Mouse (Mus musculus) embryonic facial prominence, embryonic 15.5 days (tissue): ENCODE data around the gene Sema6b. TPM values are rescaled to one million over a fixed set of nuclear protein-coding genes. Genes with fewer than 3 reads are reported as not detected.

Experiments used
- ATAC-seq: fragments of 200-750 bp; cut with Nextera tagmentation; 2 replicates; pipeline ENCODE4 v1.8.0; 2017; ENCODE audit warnings: low read depth, moderate TSS enrichment; ENCODE audit not compliant: insufficient number of reproducible peaks, low FRiP score, low TSS enrichment
- H3K27ac ChIP-seq: fragments of 300-500 bp; sonication (generic); replicated peaks from 2 replicates; pipeline ENCODE4 v1.5.1; 2015; ENCODE audit warnings: mild to moderate bottlenecking, inconsistent platforms
- H3K27me3 ChIP-seq: fragments of 300-500 bp; sonication (generic); 2 replicates; pipeline ENCODE4 v1.6.1; 2015; ENCODE audit warnings: inconsistent platforms
- H3K36me3 ChIP-seq: fragments of 300-500 bp; sonication (generic); 2 replicates; pipeline ENCODE4 v1.6.1; 2015; ENCODE audit warnings: mild to moderate bottlenecking, inconsistent platforms
- H3K4me1 ChIP-seq: fragments of 300-500 bp; sonication (generic); 2 replicates; pipeline ENCODE4 v1.6.1; 2015; ENCODE audit warnings: inconsistent platforms
- H3K4me2 ChIP-seq: fragments of 300-500 bp; sonication (generic); replicated peaks from 2 replicates; pipeline ENCODE4 v1.6.1; 2015; ENCODE audit warnings: mild to moderate bottlenecking, inconsistent platforms
- H3K4me3 ChIP-seq: fragments of 300-500 bp; sonication (generic); replicated peaks from 2 replicates; pipeline ENCODE4 v1.5.1; 2015; ENCODE audit warnings: mild to moderate bottlenecking, inconsistent platforms
- H3K9ac ChIP-seq: fragments of 300-500 bp; sonication (generic); 2 replicates; pipeline ENCODE4 v1.6.1; 2015; ENCODE audit warnings: inconsistent platforms
- H3K9me3 ChIP-seq: fragments of 300-500 bp; sonication (generic); replicated peaks from 2 replicates; pipeline ENCODE4 v1.6.1; 2016; ENCODE audit warnings: inconsistent platforms
- WGBS: fragments of 180-500 bp; shearing (Covaris S2); methylation state at CpG from one replicate; pipeline ENCODE4 v1.1.7; 2015; 5-methylcytosine and 5-hydroxymethylcytosine counted together
- polyA plus RNA-seq: library from polyadenylated mRNA; unstranded; fragments of >200 nt; fragmentation: Nextera tagmentation; extraction: Ambion mirVana; gene quantifications from 2 replicates; pipeline ENCODE4 v1.2.1, GENCODE M21; 2015

The Sema6b gene
- polyA plus RNA-seq, 1 experiment from 2014 or later = 4.2 TPM

DNA sequence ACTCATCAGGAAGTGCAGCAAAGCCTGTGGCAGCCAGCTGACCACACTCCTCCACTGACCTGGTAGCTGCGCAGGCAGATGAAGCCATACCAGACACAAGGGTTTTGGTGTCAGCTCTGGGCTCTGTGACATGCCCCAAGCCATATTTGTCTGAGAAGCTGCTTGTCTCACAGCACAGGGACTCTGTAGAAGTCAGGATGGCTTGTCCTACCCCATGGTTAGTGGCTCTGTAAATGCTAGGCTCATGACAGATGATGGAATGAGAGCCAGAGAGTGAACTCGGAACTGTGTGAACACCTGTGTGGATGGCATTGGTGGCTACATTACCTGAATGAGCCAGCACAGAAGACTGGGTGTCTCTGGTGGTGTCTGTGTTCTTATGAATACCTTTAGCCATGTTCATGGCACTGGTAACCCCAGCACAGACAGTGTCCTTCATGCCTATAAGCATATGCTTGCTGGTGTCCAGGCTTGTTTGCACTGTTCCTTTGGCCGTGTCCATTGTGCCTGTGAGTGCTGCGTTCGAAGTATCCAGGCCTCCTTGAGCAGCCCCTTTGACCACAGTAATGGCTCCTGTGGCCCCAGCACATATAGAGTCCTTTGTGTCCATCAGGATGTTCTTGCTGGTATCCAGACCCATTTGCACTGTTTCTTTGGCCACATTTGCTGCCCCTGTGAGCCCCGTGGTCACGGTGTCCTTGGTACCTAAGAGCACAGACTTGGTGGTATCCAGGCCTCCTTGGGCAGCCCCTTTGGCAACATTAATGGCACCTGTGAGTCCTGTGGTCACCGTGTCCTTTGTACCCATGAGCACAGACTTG is 36.5 kb downstream of the Sema6b start:
- Histone ChIP-seq H3K4me2 (no peak overlapping the region), H3K4me3 (no peak overlapping the region), H3K27me3 (no peaks in the 10 kb centered on the region), H3K9me3 (no peaks in the 10 kb centered on the region), H3K27ac (no peak overlapping the region), H3K9ac (no peak overlapping the region), H3K4me1 (no peaks in the 10 kb centered on the region), H3K36me3 (peaks cover 49% of the 10 kb centered on the region)
- WGBS = 93% methylated on average over 8 of the region's 8 CpGs
- no peak for ATAC-seq

DNA sequence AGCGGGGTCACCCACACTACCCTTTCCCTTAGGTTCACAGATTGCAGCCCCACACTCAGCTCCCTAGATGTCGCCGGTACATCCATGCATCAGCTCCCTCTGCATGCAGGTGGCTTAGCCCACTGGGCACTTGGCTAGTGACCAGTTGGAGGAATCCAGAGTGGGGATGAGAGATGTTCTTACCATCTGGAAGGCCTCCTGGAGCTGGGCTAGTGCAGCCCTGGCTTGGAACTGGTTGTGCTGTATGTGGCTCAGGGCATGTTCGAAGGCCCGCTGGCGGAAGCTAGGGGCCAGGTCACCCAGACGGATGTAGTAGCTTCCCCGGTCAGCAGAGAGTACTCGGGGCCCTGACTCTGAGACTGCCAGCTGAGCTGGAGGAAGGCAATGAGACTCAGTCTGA is 37.2 kb downstream of the Sema6b start:
- H3K4me1 ChIP-seq = no peaks in the 10 kb centered on the region
- WGBS = 94% methylated on average over 9 of the region's 9 CpGs
- H3K9me3 ChIP-seq = no peaks in the 10 kb centered on the region
- no peak overlapping the region for H3K4me2 ChIP-seq
- peaks cover 56% of the 10 kb centered on the region for H3K36me3 ChIP-seq
- no peak for ATAC-seq
- no peak overlapping the region for H3K27ac ChIP-seq
- H3K4me3 ChIP-seq = no peak overlapping the region
- H3K9ac ChIP-seq = no peak overlapping the region
- no peaks in the 10 kb centered on the region for H3K27me3 ChIP-seq

DNA sequence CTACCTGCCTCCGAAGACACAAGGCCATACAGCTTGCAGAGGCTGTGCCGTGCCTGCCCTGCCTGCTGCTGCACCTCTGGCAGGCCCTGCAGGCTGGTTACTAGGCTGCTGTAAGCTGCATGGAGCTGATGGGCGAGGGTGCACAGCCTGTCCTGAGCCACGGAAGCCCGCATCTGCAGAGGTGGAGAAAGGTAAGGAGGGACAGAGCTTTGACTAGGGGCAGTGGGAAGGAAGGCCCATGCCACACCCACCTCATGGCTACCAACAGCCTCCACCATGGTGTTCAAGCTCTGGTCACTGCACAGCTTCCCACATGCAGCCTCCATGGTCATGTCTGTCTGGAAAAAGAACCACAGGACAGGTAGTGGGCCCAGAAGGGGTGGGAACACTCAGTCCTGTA is 38.0 kb downstream of the Sema6b start:
- WGBS = 84% methylated on average over 5 of the region's 5 CpGs

DNA sequence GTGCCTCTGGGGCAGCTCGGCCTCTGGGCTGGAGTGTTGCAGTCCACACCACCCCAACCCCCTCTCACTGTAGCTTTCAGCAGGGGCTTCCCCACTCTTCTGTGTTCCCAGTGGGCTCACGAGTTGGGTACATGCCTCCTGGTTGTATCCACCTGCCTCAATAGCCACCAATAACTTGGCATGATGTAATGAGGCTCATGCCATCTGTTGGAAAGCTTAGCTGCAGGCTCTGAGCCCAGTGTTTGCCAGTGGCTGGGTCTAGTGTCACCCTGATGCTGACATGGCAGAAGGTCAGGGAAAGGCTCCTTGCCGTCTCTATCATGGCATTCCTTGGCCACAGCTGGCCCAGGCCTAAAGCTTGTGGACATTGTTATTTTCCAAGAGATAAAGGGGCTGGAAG is 39.3 kb downstream of the Sema6b start:
- H3K9me3 ChIP-seq = no peaks in the 10 kb centered on the region
- H3K36me3 ChIP-seq = peaks cover 78% of the 10 kb centered on the region
- H3K27me3 ChIP-seq = no peaks in the 10 kb centered on the region
- H3K4me1 ChIP-seq = no peaks in the 10 kb centered on the region
- H3K9ac ChIP-seq = no peak overlapping the region
- no peak overlapping the region for H3K4me2 ChIP-seq
- no peak overlapping the region for H3K27ac ChIP-seq
- 91% methylated on average over 3 of the region's 3 CpGs for WGBS
- no peak overlapping the region for H3K4me3 ChIP-seq
- ATAC-seq = no peak

More for the DNA sequence above, 38.0 kb downstream of the Sema6b start:
- H3K4me2 ChIP-seq = no peak overlapping the region
- H3K9me3 ChIP-seq = no peaks in the 10 kb centered on the region
- no peak for ATAC-seq
- H3K9ac ChIP-seq = no peak overlapping the region
- no peaks in the 10 kb centered on the region for H3K27me3 ChIP-seq
- no peak overlapping the region for H3K27ac ChIP-seq
- H3K4me3 ChIP-seq = no peak overlapping the region
- H3K4me1 ChIP-seq = no peaks in the 10 kb centered on the region
- peaks cover 64% of the 10 kb centered on the region for H3K36me3 ChIP-seq

DNA sequence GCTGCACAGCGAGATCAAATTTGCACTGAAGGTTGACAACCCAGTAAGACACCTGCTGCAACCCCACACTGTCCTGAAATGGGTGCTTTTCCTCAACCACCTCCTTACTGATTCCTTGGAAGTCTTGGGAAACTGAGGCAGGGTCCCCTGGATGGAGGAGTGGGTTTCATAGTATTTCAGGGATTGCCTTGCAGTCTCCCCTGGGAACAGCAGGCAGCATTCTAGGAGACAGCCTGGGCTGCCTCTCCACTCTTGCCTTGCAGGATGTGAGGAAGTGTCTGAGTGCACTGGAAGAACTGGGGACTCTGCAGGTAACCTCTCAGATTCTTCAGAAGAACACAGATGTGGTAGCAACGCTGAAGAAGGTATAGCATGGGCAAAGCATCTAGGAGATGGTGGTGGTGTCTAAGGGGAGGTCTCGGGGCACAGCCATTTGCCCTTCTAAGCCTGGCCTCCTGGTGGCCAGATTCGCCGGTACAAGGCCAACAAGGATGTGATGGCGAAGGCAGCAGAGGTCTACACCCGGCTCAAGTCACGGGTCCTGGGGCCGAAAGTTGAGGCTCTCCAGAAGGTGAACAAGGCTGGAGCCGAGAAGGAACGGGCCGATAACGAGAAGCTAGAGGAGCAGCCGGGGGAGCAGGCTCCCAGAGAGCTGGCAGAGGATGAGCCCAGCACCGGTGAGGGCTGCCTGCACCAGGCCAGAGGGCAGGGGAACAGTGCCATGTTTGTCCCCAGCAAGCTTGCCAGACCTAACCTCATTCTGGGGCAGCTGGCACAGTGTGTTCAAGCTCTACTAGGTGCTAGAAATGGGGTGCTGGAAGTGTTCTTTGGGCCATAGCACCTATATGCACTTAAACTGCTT is 41.2 kb downstream of the Sema6b start:
- Histone ChIP-seq H3K4me3 (no peak overlapping the region), H3K36me3 (peaks cover 80% of the 10 kb centered on the region), H3K9ac (no peak overlapping the region), H3K4me1 (no peaks in the 10 kb centered on the region), H3K27me3 (no peaks in the 10 kb centered on the region), H3K27ac (no peak overlapping the region), H3K9me3 (no peaks in the 10 kb centered on the region), H3K4me2 (no peak overlapping the region)
- WGBS = 88% methylated on average over 15 of the region's 15 CpGs
- no peak for ATAC-seq

DNA sequence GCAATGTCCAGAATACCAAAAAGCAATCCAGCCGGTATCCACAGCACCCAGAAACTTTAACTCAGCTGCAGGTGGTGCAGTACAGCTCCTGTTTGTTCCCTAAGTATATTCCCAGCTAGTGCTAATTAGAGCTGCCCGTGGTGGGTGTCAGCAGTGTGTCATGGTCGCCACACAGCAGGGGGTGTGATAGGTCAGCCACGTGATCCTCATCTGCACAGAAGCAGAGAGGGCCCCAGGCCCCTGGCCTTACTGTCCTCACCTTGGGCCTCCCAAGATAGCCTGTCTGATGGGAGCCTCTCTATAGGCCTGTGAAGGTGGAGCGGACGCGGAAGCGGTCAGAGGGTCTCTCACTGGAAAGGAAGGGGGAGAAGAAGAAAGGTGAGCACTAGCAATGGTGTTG is 42.0 kb downstream of the Sema6b start:
- H3K36me3 ChIP-seq = peaks cover 82% of the 10 kb centered on the region
- no peaks in the 10 kb centered on the region for H3K27me3 ChIP-seq
- no peak for ATAC-seq
- no peaks in the 10 kb centered on the region for H3K9me3 ChIP-seq
- no peak overlapping the region for H3K27ac ChIP-seq
- WGBS = 89% methylated on average over 8 of the region's 8 CpGs
- H3K4me3 ChIP-seq = no peak overlapping the region
- peaks cover 4% of the 10 kb centered on the region; the same call in 1 of the 2 replicates for H3K4me1 ChIP-seq
- H3K9ac ChIP-seq = no peak overlapping the region
- H3K4me2 ChIP-seq = no peak overlapping the region

DNA sequence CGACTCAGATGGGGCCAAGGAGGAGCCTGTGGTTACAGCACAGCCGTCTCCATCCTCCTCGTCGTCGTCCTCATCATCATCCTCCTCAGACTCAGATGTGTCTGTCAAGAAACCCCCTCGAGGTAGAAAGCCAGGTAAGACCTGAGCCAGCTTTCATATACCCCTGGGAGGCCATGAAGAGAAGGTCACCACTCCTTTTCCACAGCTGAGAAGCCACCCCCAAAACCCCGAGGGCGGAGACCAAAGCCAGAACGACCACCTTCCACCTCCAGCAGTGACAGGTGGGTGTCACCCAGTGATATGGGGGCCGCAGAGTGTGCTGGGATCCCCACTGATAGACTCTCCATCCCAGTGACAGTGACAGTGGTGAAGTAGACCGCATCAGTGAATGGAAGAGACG is 43.3 kb downstream of the Sema6b start:
- no peak overlapping the region for H3K27ac ChIP-seq
- H3K9me3 ChIP-seq = no peaks in the 10 kb centered on the region
- 85% methylated on average over 12 of the region's 12 CpGs for WGBS
- H3K9ac ChIP-seq = no peak overlapping the region
- H3K4me2 ChIP-seq = no peak overlapping the region
- H3K36me3 ChIP-seq = peaks cover 70% of the 10 kb centered on the region
- H3K27me3 ChIP-seq = no peaks in the 10 kb centered on the region
- H3K4me1 ChIP-seq = peaks cover 5% of the 10 kb centered on the region; the same call in 1 of the 2 replicates
- no peak for ATAC-seq
- H3K4me3 ChIP-seq = no peak overlapping the region

DNA sequence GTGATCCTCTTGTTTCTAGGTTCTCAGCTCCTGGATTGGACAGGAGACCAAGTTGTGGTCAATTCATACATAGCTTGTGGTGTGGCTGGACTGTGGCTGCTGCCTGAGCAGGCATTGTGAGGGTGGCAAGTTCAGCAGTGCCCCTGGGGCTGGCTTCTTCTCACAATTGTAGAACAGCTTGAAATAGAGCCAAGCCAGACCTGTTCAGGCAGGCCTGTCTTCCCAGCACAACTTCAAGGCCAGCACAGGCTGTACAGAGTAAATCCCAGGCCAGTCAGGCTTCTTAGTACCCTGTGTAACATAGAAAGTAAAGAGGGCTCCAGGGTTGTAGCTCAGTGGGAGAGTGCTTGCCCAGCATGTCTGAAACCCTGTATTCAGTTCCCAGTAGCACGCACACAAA is 47.3 kb downstream of the Sema6b start:
- H3K27ac ChIP-seq = no peak overlapping the region
- no peaks in the 10 kb centered on the region for H3K27me3 ChIP-seq
- ATAC-seq = no peak
- WGBS = 69% methylated on average over 1 of the region's 1 CpGs
- H3K4me2 ChIP-seq = no peak overlapping the region
- no peaks in the 10 kb centered on the region for H3K9me3 ChIP-seq
- H3K36me3 ChIP-seq = peaks cover 46% of the 10 kb centered on the region
- 0 out of 2 replicates have a peak overlapping the region, but pooled peaks have one; percentile 21 for H3K9ac ChIP-seq
- H3K4me3 ChIP-seq = no peak overlapping the region
- peaks cover 5% of the 10 kb centered on the region; the same call in 1 of the 2 replicates for H3K4me1 ChIP-seq

DNA sequence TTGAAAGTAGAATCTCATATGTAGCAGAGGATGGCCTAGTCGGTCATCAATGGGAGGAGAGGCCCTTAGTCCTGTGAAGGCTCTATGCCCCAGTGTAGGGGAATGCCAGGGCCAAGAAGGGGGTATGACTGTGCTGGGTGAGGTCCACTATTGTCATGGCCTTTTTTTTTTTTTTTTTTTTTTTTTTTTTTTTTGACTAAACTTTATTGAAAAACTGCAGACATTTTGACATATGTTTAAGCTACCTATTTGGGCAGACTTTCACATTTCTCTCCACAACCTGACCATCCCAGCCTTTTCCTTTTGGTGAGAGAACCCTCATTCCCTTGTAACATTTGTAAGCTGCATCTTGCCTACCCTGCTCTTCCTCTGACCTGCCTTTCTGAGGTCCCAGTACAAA is 47.8 kb downstream of the Sema6b start:
- H3K4me1 ChIP-seq = peaks cover 5% of the 10 kb centered on the region; the same call in 1 of the 2 replicates
- ATAC-seq = no peak
- H3K9ac ChIP-seq = no peak overlapping the region
- 94% methylated on average over 1 of the region's 1 CpGs for WGBS
- H3K9me3 ChIP-seq = no peaks in the 10 kb centered on the region
- no peak overlapping the region for H3K4me3 ChIP-seq
- H3K4me2 ChIP-seq = no peak overlapping the region
- H3K27me3 ChIP-seq = no peaks in the 10 kb centered on the region
- H3K27ac ChIP-seq = no peak overlapping the region
- H3K36me3 ChIP-seq = peaks cover 44% of the 10 kb centered on the region

DNA sequence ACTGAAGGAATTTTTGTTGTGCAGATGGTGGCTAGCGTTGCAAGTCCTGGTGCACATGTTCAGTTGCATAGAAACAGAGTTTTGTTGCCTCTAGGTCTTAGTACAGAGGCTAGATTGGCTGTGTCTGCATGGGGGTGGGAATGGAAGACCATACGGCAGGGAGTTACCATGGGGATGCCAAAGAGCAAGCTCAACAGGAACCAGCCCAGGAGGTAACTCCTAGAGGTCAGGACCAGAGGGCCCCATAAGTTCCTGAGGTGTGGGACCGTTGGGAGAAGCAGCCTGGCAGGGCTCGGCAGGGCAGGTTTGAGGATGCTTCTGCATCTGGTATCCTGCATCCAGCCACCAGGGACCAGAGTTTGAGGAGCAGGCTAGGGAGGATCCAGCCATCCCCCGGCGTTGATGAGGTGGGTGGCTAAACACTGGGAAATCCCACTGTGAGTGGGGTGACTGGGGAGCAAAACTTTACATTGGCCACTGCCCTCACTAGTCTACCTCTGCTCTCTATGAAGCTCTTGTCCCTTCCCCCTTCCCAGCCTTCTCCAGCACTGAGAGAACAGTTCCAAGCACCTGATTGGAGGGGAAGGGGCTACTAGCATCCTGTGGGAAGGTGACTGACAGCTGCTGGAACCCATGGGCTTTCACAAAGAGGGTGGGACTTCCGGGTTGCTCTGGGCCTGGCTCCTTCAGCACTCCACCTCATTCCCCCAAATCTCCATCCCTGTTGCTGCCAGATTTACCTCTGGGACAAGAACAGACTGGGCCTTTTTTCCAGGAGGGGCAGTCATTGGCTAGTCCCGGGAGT is 59.2 kb downstream of the Sema6b start:
- H3K27ac ChIP-seq = 0 out of 2 replicates have a peak overlapping the region, but pooled peaks have one; percentile 28
- H3K4me1 ChIP-seq = peaks cover 27% of the 10 kb centered on the region
- H3K4me3 ChIP-seq = peak overlapping the region; percentile 92
- H3K4me2 ChIP-seq = peak overlapping the region; percentile 92
- no peaks in the 10 kb centered on the region for H3K9me3 ChIP-seq
- peak overlapping the region; percentile 83 for H3K9ac ChIP-seq
- no peaks in the 10 kb centered on the region for H3K27me3 ChIP-seq
- peaks cover 23% of the 10 kb centered on the region for H3K36me3 ChIP-seq
- WGBS = 7% methylated on average over 8 of the region's 8 CpGs
- peak; percentile 32 for ATAC-seq

DNA sequence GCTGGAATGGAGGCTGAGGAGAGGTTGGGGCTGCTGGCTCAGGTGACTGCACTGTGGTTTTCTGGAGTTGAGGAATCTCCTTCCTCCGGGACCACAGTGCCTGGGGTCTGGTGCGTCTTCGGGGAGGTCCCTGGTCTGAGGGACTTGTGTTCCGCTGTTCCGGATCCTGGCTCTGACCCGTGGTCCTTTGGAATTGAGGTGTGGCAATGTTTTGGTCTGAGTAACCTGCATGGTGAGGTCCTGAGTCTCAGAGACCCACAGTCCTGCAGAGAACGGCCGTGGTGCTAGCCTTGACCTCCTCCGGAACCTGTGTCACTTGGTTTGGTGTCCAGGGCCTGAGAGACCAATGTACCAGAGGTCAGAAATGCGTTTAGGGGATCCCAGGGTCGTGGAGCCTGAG is 60.2 kb downstream of the Sema6b start:
- peak overlapping the region; percentile 83 for H3K9ac ChIP-seq
- H3K36me3 ChIP-seq = peaks cover 22% of the 10 kb centered on the region
- no peaks in the 10 kb centered on the region for H3K9me3 ChIP-seq
- H3K4me1 ChIP-seq = peaks cover 35% of the 10 kb centered on the region
- peak overlapping the region; percentile 92 for H3K4me2 ChIP-seq
- peak overlapping the region; percentile 63 for H3K27ac ChIP-seq
- H3K27me3 ChIP-seq = no peaks in the 10 kb centered on the region
- ATAC-seq = no peak
- under 1% methylated on average over 11 of the region's 11 CpGs for WGBS
- H3K4me3 ChIP-seq = peak overlapping the region; percentile 92
